Mouse (Mus musculus) adrenal gland, adult 8-10 months (tissue): ENCODE results near the gene Aida. TPM values are rescaled to one million over a fixed set of nuclear protein-coding genes. Genes with fewer than 3 reads are reported as not detected.
"Not testable (repeated sequence)": the region's sequence is repeated elsewhere in the genome, so short reads cannot be mapped to it uniquely, and the experiment has no call there.

Source experiments
- DNase-seq: peaks from one replicate; pipeline ENCODE4 v3.0.0; 2022
- total RNA-seq, 4 experiments: library from RNA; stranded (reverse); gene quantifications; 2 replicates each; pipeline ENCODE4 v1.2.4; 2022

Aida gene
- total RNA-seq = 10 to 100 TPM; 50.2 to 55.9 (median 54.4) TPM

DNA sequence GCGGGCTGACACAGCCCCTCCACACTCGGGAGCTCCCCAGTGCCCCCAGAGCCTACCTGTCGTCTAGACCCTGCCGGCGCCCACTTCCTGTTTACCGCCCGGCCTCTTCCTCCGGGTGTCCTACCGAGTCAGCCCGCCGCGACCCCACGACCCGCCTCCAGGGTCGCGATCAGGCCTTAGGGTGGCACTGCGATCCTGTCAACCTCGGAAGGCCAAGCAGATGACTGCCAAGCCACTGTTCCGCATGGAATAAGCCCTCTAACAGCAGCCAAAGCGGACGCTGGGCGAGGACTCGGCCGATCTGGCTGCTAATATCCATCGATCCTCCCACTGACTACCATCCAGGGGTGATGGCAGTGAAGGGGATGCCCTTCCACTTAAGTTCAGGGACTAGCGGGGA, at the start of gene Aida:
Gene Aida, plus strand, starts transcription at position 126 of the 400 bp plus-strand sequence.
- DNase-seq = peak; percentile 25

- DNase-seq = no peak
These were observed 48.2 kb upstream of the Aida start for GRCm38 (mm10) chr1:183248144-183248543.

DNA sequence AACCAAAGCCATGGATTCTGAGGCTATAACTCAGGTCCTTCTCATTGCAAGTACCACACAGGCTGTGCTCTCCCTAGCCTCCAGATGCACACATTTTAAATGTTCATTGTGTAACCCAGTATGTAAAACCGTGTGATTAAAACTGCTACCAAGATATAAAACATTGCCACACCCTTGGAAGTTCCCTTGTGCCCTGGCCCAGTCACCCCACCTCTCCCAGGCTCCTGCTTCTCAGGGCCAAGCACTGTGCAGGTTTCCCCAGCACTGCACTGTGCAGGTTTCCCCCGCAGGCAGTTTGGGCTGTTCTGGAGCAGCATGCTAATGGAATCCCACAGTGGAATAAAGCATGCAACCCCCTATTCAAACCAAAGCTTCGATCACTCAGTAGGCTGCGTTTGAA, 45.8 kb upstream of the Aida start:
- DNase-seq = no peak

GRCm38 (mm10) chr1:183251818-183252217, 44.6 kb upstream of the Aida start:
- no peak for DNase-seq

DNA sequence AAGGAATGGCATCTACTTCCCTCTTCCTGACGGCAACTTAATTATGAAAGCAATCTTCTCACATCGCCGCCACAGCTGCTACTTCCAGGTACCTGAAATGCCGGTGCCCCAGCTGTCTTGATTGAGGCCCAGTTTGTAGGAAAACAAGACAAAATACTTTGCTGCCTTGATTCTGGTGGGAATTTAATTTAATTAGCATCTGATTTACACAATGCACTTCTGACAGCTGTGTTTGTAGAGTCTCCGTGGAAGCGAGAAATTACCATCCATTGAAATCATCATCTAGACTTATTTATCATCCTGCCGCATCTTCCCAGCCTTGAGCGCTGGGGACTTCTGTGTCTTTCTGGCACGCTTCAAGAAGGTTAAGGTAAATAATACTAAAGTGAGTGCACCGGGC, 43.8 kb upstream of the Aida start:
- DNase-seq = no peak

GRCm38 (mm10) chr1:183264145-183265008, 32.0 kb upstream of the Aida start:
- DNase-seq = no peak

- no peak for DNase-seq
These were observed 30.4 kb upstream of the Aida start for GRCm38 (mm10) chr1:183265921-183266467.

DNA sequence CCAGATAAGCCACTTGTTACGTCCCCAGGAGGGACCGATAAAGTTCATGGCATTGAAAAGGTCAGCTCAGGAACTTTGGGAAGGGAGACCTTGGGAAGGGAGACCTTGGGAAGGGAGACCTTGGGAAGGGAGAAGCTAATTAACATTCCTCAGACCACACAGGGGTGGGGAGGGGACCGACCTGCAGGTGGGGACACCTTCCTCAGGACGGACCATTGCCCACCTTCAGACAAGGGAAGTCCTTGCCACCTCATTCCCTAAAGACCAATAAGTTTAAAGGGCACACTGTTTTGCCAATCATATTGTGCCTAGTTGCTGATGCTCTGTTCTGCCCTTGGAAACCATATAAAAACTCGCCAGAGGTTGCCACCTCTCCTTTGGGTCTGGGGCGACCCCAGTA, 28.7 kb upstream of the Aida start:
- no peak for DNase-seq

DNA sequence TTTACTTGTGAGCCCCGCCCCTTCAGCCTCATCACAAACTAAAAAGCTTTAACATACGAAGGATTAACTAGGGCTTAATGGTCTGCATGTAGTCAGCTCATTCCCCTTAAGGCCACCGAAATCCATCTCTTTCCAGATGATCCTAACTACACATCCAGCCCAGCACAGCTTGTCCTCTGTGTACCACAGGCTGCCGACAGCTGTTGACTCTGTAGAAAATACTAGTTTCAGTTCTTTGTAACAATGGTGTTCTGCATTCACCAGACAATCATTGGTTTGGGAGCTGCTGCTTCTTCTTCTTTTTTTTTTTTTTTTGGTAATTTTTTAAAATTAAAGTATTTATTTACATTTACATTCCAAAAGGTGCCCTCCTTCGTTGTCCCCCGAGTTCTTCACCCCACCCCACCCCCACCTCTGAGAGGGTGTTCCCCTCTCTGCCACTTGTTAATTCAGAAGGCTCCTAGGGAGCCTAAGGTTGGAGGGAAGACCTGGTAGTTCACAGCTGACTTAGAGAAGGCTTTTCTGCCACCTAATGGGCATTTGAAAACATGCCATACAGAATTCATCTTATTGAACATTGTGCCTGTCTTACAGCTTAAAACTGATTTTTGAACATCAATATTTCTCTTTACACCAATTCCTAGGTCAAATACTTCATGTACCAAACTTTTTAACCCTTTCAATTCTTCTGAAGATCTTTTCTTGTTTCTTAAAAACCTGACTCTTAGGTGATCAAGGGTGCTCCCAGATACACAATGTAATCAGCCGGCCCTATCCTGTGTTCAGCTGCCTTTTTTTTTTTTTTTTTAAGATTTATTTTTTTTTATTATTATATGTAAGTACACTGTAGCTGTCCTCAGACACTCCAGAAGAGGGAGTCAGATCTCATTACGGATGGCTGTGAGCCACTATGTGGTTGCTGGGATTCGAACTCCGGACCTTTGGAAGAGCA, 23.2 kb upstream of the Aida start:
- no peak for DNase-seq

DNA sequence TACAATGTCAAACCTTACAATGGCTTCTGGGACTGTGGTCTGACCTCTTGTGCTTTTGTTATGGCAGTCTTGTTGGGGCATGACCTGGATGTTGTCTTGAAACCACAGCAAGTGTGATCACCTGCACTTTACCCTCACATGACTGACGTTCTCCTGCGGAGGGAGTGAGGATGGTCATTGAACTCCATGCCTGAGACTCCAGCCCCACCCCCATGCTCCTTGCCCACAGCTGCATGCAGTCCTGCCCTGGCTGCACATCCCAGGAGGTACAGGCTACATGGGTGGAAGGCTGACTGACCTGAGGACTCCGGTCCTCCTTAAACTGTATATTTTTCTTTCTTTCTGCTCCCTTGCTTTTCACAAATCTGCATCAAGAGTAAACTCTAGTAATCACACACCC, 22.0 kb upstream of the Aida start:
- no peak for DNase-seq

DNA sequence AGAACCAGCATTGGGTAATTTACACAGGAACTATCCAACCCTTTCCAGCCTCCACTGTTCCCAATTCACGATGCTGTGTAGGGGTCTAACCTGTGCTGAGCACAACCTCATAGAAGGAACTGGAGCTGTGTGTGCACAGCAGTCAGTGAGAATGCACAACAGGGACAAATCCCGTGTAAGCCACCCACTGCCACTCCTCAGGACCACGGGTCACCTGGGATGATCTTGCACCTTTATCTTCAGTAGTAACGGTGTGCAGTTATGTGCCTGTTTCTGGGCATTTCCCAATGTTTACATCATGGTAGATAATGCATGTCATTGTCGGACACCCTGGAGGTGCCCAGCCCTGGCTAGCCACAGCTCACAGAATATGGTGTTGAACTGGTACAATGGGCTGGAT, 20.6 kb upstream of the Aida start:
- no peak for DNase-seq

- no peak for DNase-seq
These were observed 8.0 kb upstream of the Aida start for GRCm38 (mm10) chr1:183288351-183288750.

- DNase-seq = no peak
These were observed 6.8 kb upstream of the Aida start for GRCm38 (mm10) chr1:183289576-183289975.

- DNase-seq = peak; percentile 90
These were observed 540 bp downstream of the Aida start, which contains the start of gene Brox for GRCm38 (mm10) chr1:183296877-183297383. Gene Brox (minus strand): TSS chr1:183297269.

DNA sequence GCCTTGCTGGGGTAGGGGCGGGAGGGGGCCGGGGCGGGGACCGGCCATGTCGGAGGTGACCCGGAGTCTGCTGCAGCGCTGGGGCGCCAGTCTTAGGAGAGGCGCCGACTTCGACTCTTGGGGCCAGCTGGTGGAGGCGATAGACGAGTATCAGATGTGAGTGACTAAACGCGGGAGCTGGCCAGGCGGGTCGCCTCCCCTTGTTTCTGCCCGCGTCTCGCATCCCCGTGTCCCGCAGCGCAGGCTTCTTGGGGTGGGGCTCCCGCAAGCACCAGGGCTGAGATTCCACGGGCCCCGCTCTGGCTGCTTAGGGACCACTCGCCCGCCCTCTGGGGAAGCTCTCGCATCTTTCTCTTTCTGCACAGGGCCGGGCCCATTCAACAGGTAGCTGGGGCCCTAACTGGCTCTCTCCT, 1.1 kb downstream of the Aida start:
- DNase-seq = no peak

- DNase-seq = peak; percentile 26
These were observed 1.6 kb downstream of the Aida start for GRCm38 (mm10) chr1:183297886-183298489.

DNA sequence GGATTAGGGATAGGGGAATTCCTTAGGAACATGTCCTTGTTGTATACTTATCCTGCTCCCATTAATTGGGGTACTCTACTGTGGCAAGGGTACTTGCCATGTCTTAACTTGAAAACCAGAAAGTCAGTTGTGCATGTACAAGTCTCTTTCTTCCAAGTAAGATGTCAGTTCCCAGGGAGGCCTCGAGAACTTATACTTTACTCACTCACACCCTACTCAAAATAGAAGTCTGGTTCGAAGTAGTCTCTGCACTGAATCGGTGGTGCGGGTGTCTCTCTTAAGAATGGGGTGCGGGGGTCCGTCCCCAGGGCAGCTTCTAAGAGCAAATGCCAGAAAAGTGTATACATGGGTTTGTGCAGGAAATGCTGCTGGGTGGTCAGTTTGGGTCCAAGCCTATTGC, 2.8 kb downstream of the Aida start:
- peak; percentile 89 for DNase-seq

GRCm38 (mm10) chr1:183307555-183307954, 11.2 kb downstream of the Aida start:
- DNase-seq = no peak

DNA sequence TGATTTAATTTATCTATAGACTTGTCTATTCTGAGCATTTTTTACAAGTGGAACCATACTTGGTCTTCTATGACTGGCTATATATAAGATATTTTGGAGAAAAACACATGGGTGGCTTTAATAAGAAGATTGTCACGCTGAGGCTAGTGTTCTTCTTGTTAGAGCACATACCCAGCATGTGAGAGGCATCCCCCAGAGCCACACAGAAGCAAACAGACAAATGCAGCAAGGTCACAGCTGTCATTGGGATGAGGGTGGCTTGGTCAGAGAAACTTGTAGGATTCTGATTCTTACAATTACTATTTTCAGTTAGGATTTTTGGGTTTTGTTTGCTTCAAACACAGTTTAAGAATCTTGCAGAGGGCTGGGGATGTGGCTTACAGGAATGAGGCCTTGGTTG, 12.1 kb downstream of the Aida start:
- DNase-seq = no peak

GRCm38 (mm10) chr1:183309601-183310000, 13.2 kb downstream of the Aida start:
- not testable (repeated sequence) for DNase-seq

DNA sequence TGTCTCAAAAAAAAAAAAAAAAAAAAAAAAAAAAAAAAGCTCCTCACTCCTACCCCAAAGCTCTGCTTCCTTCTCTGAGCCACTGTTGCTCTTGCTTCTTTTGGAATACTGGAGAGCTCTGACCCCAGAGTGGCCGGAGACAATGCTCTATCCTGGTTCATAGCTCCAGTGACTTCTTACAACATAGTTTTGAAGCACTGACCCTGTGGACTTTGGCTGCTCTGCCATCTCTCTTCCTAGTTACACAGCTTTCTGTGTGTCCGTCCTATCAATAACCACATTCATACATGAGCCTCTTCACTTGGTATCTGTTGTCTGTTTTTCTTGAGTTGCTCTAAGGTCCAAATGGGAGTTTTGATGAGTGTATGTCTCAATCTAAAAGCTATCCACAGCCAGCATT, 15.7 kb downstream of the Aida start:
- no peak for DNase-seq

DNA sequence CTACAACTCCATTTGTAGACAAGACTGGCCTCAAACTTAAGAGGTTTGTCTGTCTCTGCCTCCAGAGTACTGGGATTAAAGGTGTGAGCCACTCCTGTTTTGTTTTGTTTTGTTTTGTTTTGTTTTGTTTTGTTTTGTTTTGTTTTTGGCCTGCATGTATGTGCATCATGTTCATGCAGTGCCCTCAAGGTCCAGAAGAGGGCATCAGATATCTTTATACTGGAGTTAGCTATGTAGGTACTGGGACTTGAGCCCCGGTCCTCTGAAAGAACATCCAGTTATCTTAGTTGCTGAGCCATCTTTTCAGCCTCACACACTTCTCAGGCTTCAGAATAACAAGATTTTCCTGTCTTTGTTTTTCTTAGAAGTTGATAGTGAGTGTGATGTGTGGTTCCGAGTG, 19.4 kb downstream of the Aida start:
- DNase-seq = no peak
